Mouse (Mus musculus): ENCODE results near the gene Apoe. TPM values are rescaled to one million over a fixed set of nuclear protein-coding genes. Genes with fewer than 3 reads are reported as not detected.
A peak's percentile ranks its signal among the peaks of the same experiment; 100 is the strongest.

Apoe gene
- total RNA-seq, 2 experiments from 2014 or later = 49.0 to 51.4 TPM

GRCm38 (mm10) chr7:19717346-19717745 is 18.4 kb upstream of the Apoe start:
- no peak for DNase-seq
- intact Hi-C loops (cut with DNase I) = no loop called here

GRCm38 (mm10) chr7:19716822-19717221 is 17.8 kb upstream of the Apoe start:
- no peak for DNase-seq
- intact Hi-C loops (cut with DNase I) = no loop called here

GRCm38 (mm10) chr7:19716055-19716682 is 17.2 kb upstream of the Apoe start:
- DNase-seq = no peak
- intact Hi-C loops (cut with DNase I) = no loop called here

- intact Hi-C loops (cut with DNase I) = no loop called here
- DNase-seq = peak; percentile 97 to 99
Measured at GRCm38 (mm10) chr7:19715239-19716054, 16.5 kb upstream of the Apoe start, which contains the start of gene Tomm40. Gene Tomm40 (minus strand): TSS chr7:19715438.

GRCm38 (mm10) chr7:19714836-19715235 is 15.8 kb upstream of the Apoe start:
- intact Hi-C loops (cut with DNase I) = no loop called here
- DNase-seq = peak in 1 of 2 experiments; percentile 31

GRCm38 (mm10) chr7:19713598-19713997 is 14.6 kb upstream of the Apoe start:
- no peak for DNase-seq
- intact Hi-C loops (cut with DNase I) = loop anchor here (2.0 kb wide), 1 partner anchor 45 kb away; no protein-coding TSS in a partner anchor

- DNase-seq = no peak
- intact Hi-C loops (cut with DNase I) = loop anchor here (2.0 kb wide), 1 partner anchor 44 kb away; no protein-coding TSS in a partner anchor
Measured at GRCm38 (mm10) chr7:19713196-19713595, 14.2 kb upstream of the Apoe start.

GRCm38 (mm10) chr7:19712414-19712813 is 13.4 kb upstream of the Apoe start:
- DNase-seq = no peak
- intact Hi-C loops (cut with DNase I) = loop anchor here (2.0 kb wide), 1 partner anchor 44 kb away; no protein-coding TSS in a partner anchor

- intact Hi-C loops (cut with DNase I) = no loop called here
- no peak for DNase-seq
Measured at GRCm38 (mm10) chr7:19710650-19711049, 11.7 kb upstream of the Apoe start.

- intact Hi-C loops (cut with DNase I) = no loop called here
- DNase-seq = no peak
Measured at GRCm38 (mm10) chr7:19705271-19705670, 6.3 kb upstream of the Apoe start.

GRCm38 (mm10) chr7:19704475-19704874 is 5.5 kb upstream of the Apoe start:
- intact Hi-C loops (cut with DNase I) = no loop called here
- no peak for DNase-seq

GRCm38 (mm10) chr7:19702859-19703555 is 4.0 kb upstream of the Apoe start:
- DNase-seq = no peak
- intact Hi-C loops (cut with DNase I) = no loop called here

- peak; percentile 66 to 68 for DNase-seq
- intact Hi-C loops (cut with DNase I) = no loop called here
Measured at GRCm38 (mm10) chr7:19701069-19701761, 2.2 kb upstream of the Apoe start.

- intact Hi-C loops (cut with DNase I) = no loop called here
- DNase-seq = no peak
Measured at GRCm38 (mm10) chr7:19700299-19701068, 1.5 kb upstream of the Apoe start.

GRCm38 (mm10) chr7:19699827-19700148 is 800 bp upstream of the Apoe start:
- intact Hi-C loops (cut with DNase I) = no loop called here
- DNase-seq = no peak

- intact Hi-C loops (cut with DNase I) = no loop called here
- DNase-seq = no peak
Measured at GRCm38 (mm10) chr7:19697949-19698906, 760 bp downstream of the Apoe start.

GRCm38 (mm10) chr7:19696336-19696873 is 2.6 kb downstream of the Apoe start:
- intact Hi-C loops (cut with DNase I) = no loop called here
- DNase-seq = no peak

- no peak for DNase-seq
- intact Hi-C loops (cut with DNase I) = no loop called here
Measured at GRCm38 (mm10) chr7:19695881-19696280, 3.1 kb downstream of the Apoe start.

GRCm38 (mm10) chr7:19695213-19695594 is 3.8 kb downstream of the Apoe start:
- no peak for DNase-seq
- intact Hi-C loops (cut with DNase I) = no loop called here
